Mouse (Mus musculus): ENCODE measurements around the gene Cpsf6. TPM values are rescaled to one million over a fixed set of nuclear protein-coding genes. Genes with fewer than 3 reads are reported as not detected.

Gene Cpsf6
- polyA plus RNA-seq (2012; rRNA removed) = 21.5 and 33.3 TPM in 2 replicates

GRCm38 (mm10) chr10:117379908-117380307 is at the start of gene Cpsf6:
Gene Cpsf6 (minus strand): TSS chr10:117380015.
- 45% methylated on average over 6 of the region's 6 CpGs for WGBS
- DNase-seq (ENCODE audit: low read depth, low spot score) = no peak

GRCm38 (mm10) chr10:117426615-117426969 is 46.8 kb upstream of the Cpsf6 start:
- no peak for DNase-seq (ENCODE audit: low read depth, low spot score)
- WGBS = 73% methylated on average over 1 of the region's 1 CpGs

GRCm38 (mm10) chr10:117425907-117426614 is 46.2 kb upstream of the Cpsf6 start:
- 70% methylated on average over 11 of the region's 11 CpGs for WGBS
- no peak for DNase-seq (ENCODE audit: low read depth, low spot score)

GRCm38 (mm10) chr10:117425013-117425412 is 45.2 kb upstream of the Cpsf6 start:
- DNase-seq (ENCODE audit: low read depth, low spot score) = no peak
- 91% methylated on average over 5 of the region's 5 CpGs for WGBS

- WGBS = 61% methylated on average over 3 of the region's 3 CpGs
- no peak for DNase-seq (ENCODE audit: low read depth, low spot score)
Observed at GRCm38 (mm10) chr10:117424146-117424905, 44.5 kb upstream of the Cpsf6 start.

GRCm38 (mm10) chr10:117423025-117424002 is 43.5 kb upstream of the Cpsf6 start:
- no peak for DNase-seq (ENCODE audit: low read depth, low spot score)
- WGBS = 82% methylated on average over 17 of the region's 17 CpGs

- 72% methylated on average over 6 of the region's 6 CpGs for WGBS
- DNase-seq (ENCODE audit: low read depth, low spot score) = no peak
Observed at GRCm38 (mm10) chr10:117422174-117422808, 42.5 kb upstream of the Cpsf6 start.

- WGBS = 82% methylated on average over 7 of the region's 7 CpGs
- no peak for DNase-seq (ENCODE audit: low read depth, low spot score)
Observed at GRCm38 (mm10) chr10:117421283-117422107, 41.7 kb upstream of the Cpsf6 start.

- 80% methylated on average over 9 of the region's 9 CpGs for WGBS
- DNase-seq (ENCODE audit: low read depth, low spot score) = no peak
Observed at GRCm38 (mm10) chr10:117420502-117421282, 40.9 kb upstream of the Cpsf6 start.

GRCm38 (mm10) chr10:117419577-117420290 is 39.9 kb upstream of the Cpsf6 start:
- DNase-seq (ENCODE audit: low read depth, low spot score) = no peak
- 72% methylated on average over 8 of the region's 8 CpGs for WGBS

- 41% methylated on average over 24 of the region's 24 CpGs for WGBS
- no peak for DNase-seq (ENCODE audit: low read depth, low spot score)
Observed at GRCm38 (mm10) chr10:117418668-117419237, 38.9 kb upstream of the Cpsf6 start.

- no peak for DNase-seq (ENCODE audit: low read depth, low spot score)
- WGBS = 8% methylated on average over 18 of the region's 18 CpGs
Observed at GRCm38 (mm10) chr10:117417772-117418667, 38.2 kb upstream of the Cpsf6 start.

- WGBS = 36% methylated on average over 9 of the region's 9 CpGs
- DNase-seq (ENCODE audit: low read depth, low spot score) = no peak
Observed at GRCm38 (mm10) chr10:117417470-117417767, 37.6 kb upstream of the Cpsf6 start.

- DNase-seq (ENCODE audit: low read depth, low spot score) = no peak
- WGBS = 85% methylated on average over 16 of the region's 16 CpGs
Observed at GRCm38 (mm10) chr10:117416636-117417469, 37.0 kb upstream of the Cpsf6 start.

GRCm38 (mm10) chr10:117416095-117416494 is 36.3 kb upstream of the Cpsf6 start:
- DNase-seq (ENCODE audit: low read depth, low spot score) = no peak
- 87% methylated on average over 9 of the region's 9 CpGs for WGBS

Data from large intestine, adult 2 months (tissue).